Mouse (Mus musculus) limb, embryonic 12.5 days (tissue): ENCODE results near the gene Gtf2e1. TPM values are rescaled to one million over a fixed set of nuclear protein-coding genes. Genes with fewer than 3 reads are reported as not detected.

Source experiments
- ATAC-seq: fragments of 200-750 bp; cut with Nextera tagmentation; 2 replicates; pipeline ENCODE4 v1.8.0; 2017; ENCODE audit warnings: low read depth, moderate TSS enrichment; ENCODE audit not compliant: insufficient number of reproducible peaks, insufficient read depth, low FRiP score, low TSS enrichment
- H3K27ac ChIP-seq: fragments of 300-500 bp; sonication (generic); 2 replicates; pipeline ENCODE4 v1.5.1; 2016; ENCODE audit warnings: mild to moderate bottlenecking, moderate library complexity
- H3K27me3 ChIP-seq: fragments of 300-500 bp; sonication (generic); 2 replicates; pipeline ENCODE4 v1.6.1; 2016; ENCODE audit warnings: mild to moderate bottlenecking, moderate library complexity
- H3K36me3 ChIP-seq: fragments of 300-500 bp; sonication (generic); 2 replicates; pipeline ENCODE4 v1.6.1; 2016; ENCODE audit warnings: mild to moderate bottlenecking, moderate library complexity
- H3K4me1 ChIP-seq: fragments of 300-500 bp; sonication (generic); replicated peaks from 2 replicates; pipeline ENCODE4 v1.6.1; 2016
- H3K4me2 ChIP-seq: fragments of 300-500 bp; sonication (generic); 2 replicates; pipeline ENCODE4 v1.6.1; 2016; ENCODE audit warnings: mild to moderate bottlenecking, moderate library complexity
- H3K4me3 ChIP-seq: fragments of 300-500 bp; sonication (generic); replicated peaks from 2 replicates; pipeline ENCODE4 v1.5.1; 2016; ENCODE audit warnings: mild to moderate bottlenecking
- H3K9ac ChIP-seq: fragments of 300-500 bp; sonication (generic); replicated peaks from 2 replicates; pipeline ENCODE4 v1.6.1; 2016; ENCODE audit warnings: mild to moderate bottlenecking, moderate library complexity
- H3K9me3 ChIP-seq: fragments of 300-500 bp; sonication (generic); 2 replicates; pipeline ENCODE4 v1.6.1; 2016; ENCODE audit warnings: mild to moderate bottlenecking, moderate library complexity
- WGBS: fragments of 180-500 bp; shearing (Covaris S2); methylation state at CpG from one replicate; pipeline ENCODE4 v1.1.7; 2016; 5-methylcytosine and 5-hydroxymethylcytosine counted together
- polyA plus RNA-seq: library from polyadenylated mRNA; unstranded; fragments of >200 nt; fragmentation: Nextera tagmentation; extraction: Ambion mirVana; gene quantifications from 2 replicates; pipeline ENCODE4 v1.2.1, GENCODE M21; 2016

Gene Gtf2e1
- polyA plus RNA-seq, 1 experiment from 2014 or later = 36.9 TPM

- Histone ChIP-seq H3K9me3 (0 out of 2 replicates have a peak, but pooled peaks cover 4% of the 10 kb centered on the region), H3K4me2 (no peak overlapping the region), H3K27me3 (no peaks in the 10 kb centered on the region), H3K36me3 (peaks cover 61% of the 10 kb centered on the region), H3K4me1 (no peaks in the 10 kb centered on the region), H3K4me3 (no peak overlapping the region), H3K9ac (no peak overlapping the region), H3K27ac (no peak overlapping the region)
- WGBS = 83% methylated on average over 2 of the region's 2 CpGs
- no peak for ATAC-seq
Observed at GRCm38 (mm10) chr16:37518662-37519061, 20.9 kb downstream of the Gtf2e1 start.

- no peak overlapping the region for H3K9ac ChIP-seq
- 90% methylated on average over 4 of the region's 4 CpGs for WGBS
- H3K9me3 ChIP-seq = no peaks in the 10 kb centered on the region
- no peaks in the 10 kb centered on the region for H3K27me3 ChIP-seq
- H3K36me3 ChIP-seq = peaks cover 61% of the 10 kb centered on the region
- H3K4me2 ChIP-seq = no peak overlapping the region
- H3K4me3 ChIP-seq = no peak overlapping the region
- ATAC-seq = no peak
- no peaks in the 10 kb centered on the region for H3K4me1 ChIP-seq
- no peak overlapping the region for H3K27ac ChIP-seq
Observed at GRCm38 (mm10) chr16:37517596-37518211, 21.9 kb downstream of the Gtf2e1 start.

DNA sequence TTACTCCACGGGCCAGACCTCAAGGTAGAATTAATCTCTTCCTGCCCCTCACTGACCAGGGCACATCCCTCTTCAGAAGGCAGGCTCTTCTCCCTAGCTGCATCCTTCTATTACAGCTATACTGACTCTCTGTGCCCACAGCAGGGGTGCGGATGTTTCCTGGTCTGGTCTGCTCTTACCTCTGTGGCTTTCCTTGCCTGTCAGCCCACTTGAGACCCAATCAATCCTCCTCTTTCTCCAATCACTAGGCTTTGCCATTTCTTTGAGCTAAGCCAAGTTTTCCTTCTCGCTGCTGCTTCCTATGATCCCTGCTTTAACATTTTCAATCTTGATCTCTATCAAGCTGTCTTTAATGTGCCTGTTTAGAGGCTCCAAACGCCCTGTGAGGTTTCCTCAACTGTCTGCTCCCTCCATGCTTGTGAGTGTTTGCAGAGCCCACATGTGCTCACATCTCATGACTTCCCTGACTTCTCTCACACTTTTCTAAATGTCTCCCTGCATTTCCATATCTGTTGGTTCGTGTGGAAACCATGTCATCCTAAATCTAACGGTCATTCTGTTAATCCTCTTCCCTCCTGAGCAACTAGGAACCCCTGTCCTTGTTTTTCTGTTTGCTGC, 23.1 kb downstream of the Gtf2e1 start:
- Histone ChIP-seq H3K4me1 (no peaks in the 10 kb centered on the region), H3K4me3 (no peak overlapping the region), H3K9me3 (no peaks in the 10 kb centered on the region), H3K9ac (no peak overlapping the region), H3K4me2 (no peak overlapping the region), H3K27me3 (no peaks in the 10 kb centered on the region), H3K27ac (no peak overlapping the region), H3K36me3 (peaks cover 53% of the 10 kb centered on the region)
- no peak for ATAC-seq
- WGBS = 84% methylated on average over 6 of the region's 6 CpGs

DNA sequence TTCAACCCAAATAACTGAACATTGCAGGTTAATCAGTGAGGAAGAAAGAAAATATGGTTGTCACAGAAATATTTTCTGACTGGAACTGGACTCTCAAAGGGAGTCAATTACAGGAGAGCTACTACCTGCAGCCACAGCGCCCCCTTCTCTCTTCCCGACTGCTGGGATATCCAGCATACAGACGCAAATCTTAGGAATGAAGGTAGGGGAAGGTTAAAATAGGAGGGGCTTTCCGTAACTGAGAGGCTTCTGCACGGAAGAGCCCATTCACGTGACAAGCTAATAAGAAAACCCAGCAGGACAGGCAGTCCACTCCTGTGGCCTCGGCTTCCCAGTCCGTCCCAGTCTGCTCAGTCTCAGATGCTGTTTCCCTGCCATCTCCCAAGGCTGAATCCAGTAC, 24.9 kb downstream of the Gtf2e1 start:
- ATAC-seq = no peak

GRCm38 (mm10) chr16:37511489-37511888, 28.1 kb downstream of the Gtf2e1 start:
- no peak overlapping the region for H3K9ac ChIP-seq

More for the DNA sequence above, 24.9 kb downstream of the Gtf2e1 start:
- no peak overlapping the region for H3K4me3 ChIP-seq
- H3K4me1 ChIP-seq = no peaks in the 10 kb centered on the region
- H3K4me2 ChIP-seq = no peak overlapping the region
- H3K27ac ChIP-seq = no peak overlapping the region
- no peaks in the 10 kb centered on the region for H3K27me3 ChIP-seq
- WGBS = 80% methylated on average over 8 of the region's 8 CpGs
- H3K36me3 ChIP-seq = peaks cover 52% of the 10 kb centered on the region
- H3K9me3 ChIP-seq = no peaks in the 10 kb centered on the region
- H3K9ac ChIP-seq = no peak overlapping the region

DNA sequence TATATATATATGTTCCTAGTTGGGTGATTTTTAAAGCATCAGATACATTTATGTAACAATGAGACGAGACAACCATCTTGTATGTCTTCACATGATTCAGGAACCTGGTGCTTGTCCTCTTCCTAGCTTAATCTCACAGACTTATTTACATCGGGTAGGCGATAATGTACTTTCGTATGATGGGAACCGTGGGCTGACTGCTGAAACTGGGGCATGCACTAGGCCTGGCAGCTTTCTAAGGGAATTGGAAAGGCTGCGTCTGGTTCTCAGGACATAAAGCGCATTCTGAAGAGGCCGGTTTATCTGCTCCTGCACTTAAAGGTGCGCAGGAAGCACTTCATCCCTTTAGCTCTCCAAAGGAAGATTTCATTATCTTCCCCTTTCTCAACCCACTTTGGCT, 32.8 kb downstream of the Gtf2e1 start:
- Histone ChIP-seq H3K36me3 (peaks cover 18% of the 10 kb centered on the region), H3K4me3 (no peak overlapping the region), H3K9me3 (no peaks in the 10 kb centered on the region), H3K27ac (no peak overlapping the region), H3K4me2 (no peak overlapping the region), H3K9ac (no peak overlapping the region), H3K27me3 (no peaks in the 10 kb centered on the region), H3K4me1 (no peaks in the 10 kb centered on the region)
- 94% methylated on average over 9 of the region's 9 CpGs for WGBS
- no peak for ATAC-seq

More at GRCm38 (mm10) chr16:37511489-37511888, 28.1 kb downstream of the Gtf2e1 start:
- Histone ChIP-seq H3K27ac (no peak overlapping the region), H3K27me3 (no peaks in the 10 kb centered on the region), H3K9me3 (no peaks in the 10 kb centered on the region), H3K36me3 (peaks cover 42% of the 10 kb centered on the region), H3K4me2 (no peak overlapping the region), H3K4me3 (no peak overlapping the region), H3K4me1 (no peaks in the 10 kb centered on the region)
- no peak for ATAC-seq
- WGBS = 92% methylated on average over 15 of the region's 15 CpGs

- no peaks in the 10 kb centered on the region for H3K27me3 ChIP-seq
- no peak overlapping the region for H3K9ac ChIP-seq
- no peak for ATAC-seq
- WGBS = 53% methylated on average over 1 of the region's 1 CpGs
- H3K9me3 ChIP-seq = no peaks in the 10 kb centered on the region
- H3K36me3 ChIP-seq = no peaks in the 10 kb centered on the region
- no peak overlapping the region for H3K4me2 ChIP-seq
- no peak overlapping the region for H3K27ac ChIP-seq
- no peak overlapping the region for H3K4me3 ChIP-seq
- H3K4me1 ChIP-seq = no peaks in the 10 kb centered on the region
Observed at GRCm38 (mm10) chr16:37504517-37504916, 35.1 kb downstream of the Gtf2e1 start.

GRCm38 (mm10) chr16:37498581-37498980, 41.0 kb downstream of the Gtf2e1 start:
- no peaks in the 10 kb centered on the region for H3K4me1 ChIP-seq
- no peak for ATAC-seq
- H3K27me3 ChIP-seq = no peaks in the 10 kb centered on the region
- H3K36me3 ChIP-seq = no peaks in the 10 kb centered on the region
- no peak overlapping the region for H3K9ac ChIP-seq
- H3K4me2 ChIP-seq = no peak overlapping the region
- WGBS = 79% methylated on average over 9 of the region's 9 CpGs
- no peak overlapping the region for H3K27ac ChIP-seq
- H3K9me3 ChIP-seq = no peaks in the 10 kb centered on the region
- H3K4me3 ChIP-seq = no peak overlapping the region

GRCm38 (mm10) chr16:37495017-37495416, 44.6 kb downstream of the Gtf2e1 start:
- 83% methylated on average over 6 of the region's 6 CpGs for WGBS
- no peaks in the 10 kb centered on the region for H3K9me3 ChIP-seq
- no peaks in the 10 kb centered on the region for H3K4me1 ChIP-seq
- H3K4me2 ChIP-seq = no peak overlapping the region
- no peaks in the 10 kb centered on the region for H3K27me3 ChIP-seq
- no peak overlapping the region for H3K9ac ChIP-seq
- ATAC-seq = no peak
- no peaks in the 10 kb centered on the region for H3K36me3 ChIP-seq
- no peak overlapping the region for H3K27ac ChIP-seq
- H3K4me3 ChIP-seq = no peak overlapping the region

DNA sequence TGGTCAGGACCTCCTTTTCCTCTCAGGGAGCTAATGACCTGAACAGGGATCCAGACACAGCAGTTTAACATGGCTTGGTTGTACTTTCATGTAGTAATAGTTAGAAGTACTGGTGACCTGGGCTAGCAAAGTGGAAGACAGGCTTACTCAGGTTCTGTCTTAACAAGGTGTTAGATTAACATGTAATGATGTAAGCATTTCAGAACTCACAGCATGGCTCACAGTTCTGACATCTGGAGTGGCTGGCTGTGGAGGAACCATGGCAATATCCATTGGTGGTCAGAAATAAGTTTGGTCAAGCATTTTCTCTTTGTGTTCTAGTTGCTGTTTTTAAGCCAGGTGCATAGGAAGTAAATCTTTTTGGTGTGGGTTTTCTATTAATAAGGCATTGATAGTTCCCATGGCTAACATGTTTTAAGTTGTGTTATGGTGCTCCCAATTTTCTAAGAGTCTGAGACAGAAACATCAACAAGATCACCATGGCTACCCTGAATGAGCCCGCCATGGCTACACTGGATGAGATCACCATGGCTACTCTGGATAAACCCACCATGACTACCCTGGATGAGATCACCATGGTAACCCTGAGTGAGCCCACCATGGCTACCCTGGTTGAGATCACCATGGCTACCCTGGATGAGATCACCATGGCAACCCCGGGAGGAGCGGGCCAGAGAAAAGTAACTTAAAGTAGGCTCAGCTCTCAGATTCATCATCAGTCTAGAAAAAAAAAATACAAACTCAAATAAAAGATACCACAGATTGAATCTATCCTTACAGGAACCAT, 52.6 kb downstream of the Gtf2e1 start:
- Histone ChIP-seq H3K4me1 (no peaks in the 10 kb centered on the region), H3K9me3 (no peaks in the 10 kb centered on the region), H3K4me2 (no peak overlapping the region), H3K4me3 (no peak overlapping the region), H3K27ac (no peak overlapping the region), H3K36me3 (no peaks in the 10 kb centered on the region), H3K27me3 (no peaks in the 10 kb centered on the region), H3K9ac (no peak overlapping the region)
- WGBS = 94% methylated on average over 3 of the region's 3 CpGs
- ATAC-seq = no peak
